Mouse (Mus musculus): ENCODE data around the gene Ctcfl. TPM values are rescaled to one million over a fixed set of nuclear protein-coding genes. Genes with fewer than 3 reads are reported as not detected.
A peak's percentile ranks its signal among the peaks of the same experiment; 100 is the strongest.
"Not testable (repeated sequence)": the region's sequence is repeated elsewhere in the genome, so short reads cannot be mapped to it uniquely, and the experiment has no call there.

The Ctcfl gene
- polyA plus RNA-seq, 1 experiment from 2014 or later, result not detected

DNA sequence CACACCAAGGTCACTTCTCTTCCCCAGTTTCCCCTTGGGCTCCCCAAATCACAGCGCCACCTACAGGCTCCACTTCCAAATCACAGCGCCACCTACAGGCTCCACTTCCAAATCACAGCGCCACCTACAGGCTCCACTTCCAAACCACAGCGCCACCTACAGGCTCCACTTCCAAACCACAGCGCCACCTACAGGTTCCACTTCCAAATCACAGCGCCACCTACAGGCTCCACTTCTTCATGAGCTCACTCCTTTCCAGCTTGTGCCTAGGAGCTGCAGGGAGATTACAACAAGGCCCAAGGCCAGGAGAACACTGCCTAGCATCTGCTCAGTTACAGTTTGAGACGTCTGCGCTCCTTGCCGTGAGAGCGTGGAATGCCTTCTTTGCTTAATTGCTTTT lies 22.0 kb downstream of the Ctcfl start:
- not testable (repeated sequence) for DNase-seq (ENCODE audit: low spot score); H3K4me2 ChIP-seq (ENCODE audit: low read length); ATAC-seq (replicated peaks; ENCODE audit: low FRiP score, low read depth); H3K4me1 ChIP-seq (replicated peaks; ENCODE audit: insufficient read depth, low read length); H3K4me3 ChIP-seq (replicated peaks; ENCODE audit: low read depth, low read length); H3K27ac ChIP-seq; H3K36me3 ChIP-seq (ENCODE audit: insufficient read depth, low read length); H3K9me3 ChIP-seq (replicated peaks; ENCODE audit: low read length); H3K27me3 ChIP-seq (ENCODE audit: insufficient read depth, low read length); H3K9ac ChIP-seq (ENCODE audit: low read depth, low read length)
- peak; percentile 91 for TF ChIP-seq CTCF (IDR thresholded peaks at IDR 0.05; ENCODE audit: low read depth)
- 87% methylated on average over 10 of the region's 10 CpGs for WGBS

DNA sequence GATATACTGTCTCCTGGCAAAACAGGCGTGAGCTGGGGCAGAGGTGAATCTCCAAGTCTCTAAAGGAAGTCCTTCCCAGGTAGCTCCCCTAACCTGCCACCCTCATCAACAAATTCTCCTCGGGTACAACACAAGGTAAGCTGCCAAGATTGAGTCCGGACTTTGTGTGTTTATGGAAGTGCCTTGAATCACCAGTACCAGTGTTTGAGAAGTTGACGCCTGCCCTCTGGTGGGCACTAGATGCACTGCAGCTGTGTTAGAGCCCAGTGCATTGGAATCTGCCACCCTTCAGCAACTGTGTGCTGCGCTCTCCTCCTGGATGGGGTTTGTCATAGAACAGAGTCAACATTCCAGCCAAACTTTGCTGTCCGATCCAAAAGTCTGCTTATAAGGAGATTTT lies 29.9 kb downstream of the Ctcfl start:
- peak; percentile 91 for DNase-seq (ENCODE audit: low spot score)
- ATAC-seq (replicated peaks; ENCODE audit: low FRiP score, low read depth), result peak; percentile 52

DNA sequence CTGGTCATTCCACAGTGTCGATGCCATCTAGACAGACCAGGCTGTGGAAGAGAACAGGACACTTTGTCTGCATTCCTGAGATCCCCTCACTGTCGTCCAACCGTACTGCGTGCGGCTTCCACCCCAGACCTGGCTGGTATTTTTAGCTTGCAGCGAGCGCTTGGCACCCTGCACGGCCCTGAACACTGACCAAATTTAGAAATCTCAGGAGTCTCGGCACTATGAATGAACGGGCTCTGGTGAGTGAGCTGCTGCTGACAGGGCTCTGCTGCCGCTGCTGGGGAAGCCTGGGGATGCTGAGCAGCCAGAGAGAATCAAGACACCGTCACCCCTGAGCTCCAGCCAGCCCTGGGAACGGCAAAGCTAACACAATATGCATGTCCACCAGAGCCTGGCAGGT lies 31.9 kb downstream of the Ctcfl start:
- H3K4me2 ChIP-seq (ENCODE audit: low read length), result no peak overlapping the region
- no peak overlapping the region for H3K27ac ChIP-seq
- H3K4me1 ChIP-seq (replicated peaks; ENCODE audit: insufficient read depth, low read length), result no peaks in the 10 kb centered on the region
- H3K9me3 ChIP-seq (replicated peaks; ENCODE audit: low read length), result no peaks in the 10 kb centered on the region
- no peak for TF ChIP-seq CTCF (IDR thresholded peaks at IDR 0.05; ENCODE audit: low read depth)
- no peak for ATAC-seq (replicated peaks; ENCODE audit: low FRiP score, low read depth)
- H3K9ac ChIP-seq (ENCODE audit: low read depth, low read length), result no peak overlapping the region
- WGBS, result 59% methylated on average over 13 of the region's 13 CpGs
- H3K36me3 ChIP-seq (ENCODE audit: insufficient read depth, low read length), result no peaks in the 10 kb centered on the region
- H3K27me3 ChIP-seq (ENCODE audit: insufficient read depth, low read length), result no peaks in the 10 kb centered on the region
- H3K4me3 ChIP-seq (replicated peaks; ENCODE audit: low read depth, low read length), result no peak overlapping the region
- DNase-seq (ENCODE audit: low spot score), result no peak

More for the DNA sequence above, 29.9 kb downstream of the Ctcfl start:
- Histone ChIP-seq H3K4me3 (replicated peaks; ENCODE audit: low read depth, low read length) (no peak overlapping the region), H3K4me2 (ENCODE audit: low read length) (no peak overlapping the region), H3K9me3 (replicated peaks; ENCODE audit: low read length) (no peaks in the 10 kb centered on the region), H3K36me3 (ENCODE audit: insufficient read depth, low read length) (no peaks in the 10 kb centered on the region), H3K9ac (ENCODE audit: low read depth, low read length) (no peak overlapping the region), H3K27me3 (ENCODE audit: insufficient read depth, low read length) (no peaks in the 10 kb centered on the region), H3K27ac (no peak overlapping the region), H3K4me1 (replicated peaks; ENCODE audit: insufficient read depth, low read length) (no peaks in the 10 kb centered on the region)
- TF ChIP-seq CTCF (IDR thresholded peaks at IDR 0.05; ENCODE audit: low read depth), result peak; percentile 97
- WGBS, result 15% methylated on average over 6 of the region's 6 CpGs

DNA sequence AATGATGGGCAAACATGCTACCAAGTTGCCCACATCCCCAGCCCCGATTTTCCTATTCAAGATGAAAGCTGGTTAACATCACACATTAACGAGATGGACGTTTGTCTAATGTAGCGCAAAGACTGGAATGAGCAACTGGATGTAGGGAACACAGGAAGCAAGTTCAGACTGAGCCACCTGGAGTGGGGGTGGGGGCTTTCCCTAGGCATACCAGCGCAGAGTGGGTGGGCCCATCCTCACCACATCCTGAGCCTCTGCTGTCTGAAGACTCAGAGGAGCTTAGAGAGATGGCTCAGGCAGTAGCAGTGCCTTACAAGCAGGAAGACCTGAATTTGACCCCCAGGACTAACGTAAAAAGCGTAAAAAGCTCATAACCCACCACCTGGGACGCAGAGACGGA lies 33.6 kb downstream of the Ctcfl start:
- 77% methylated on average over 9 of the region's 9 CpGs for WGBS
- H3K36me3 ChIP-seq (ENCODE audit: insufficient read depth, low read length), result no peaks in the 10 kb centered on the region
- H3K4me1 ChIP-seq (replicated peaks; ENCODE audit: insufficient read depth, low read length), result no peaks in the 10 kb centered on the region
- DNase-seq (ENCODE audit: low spot score) (no peak), ATAC-seq (replicated peaks; ENCODE audit: low FRiP score, low read depth) (no peak)
- H3K27ac ChIP-seq, result no peak overlapping the region
- H3K4me3 ChIP-seq (replicated peaks; ENCODE audit: low read depth, low read length), result no peak overlapping the region
- no peak overlapping the region for H3K4me2 ChIP-seq (ENCODE audit: low read length)
- no peak for TF ChIP-seq CTCF (IDR thresholded peaks at IDR 0.05; ENCODE audit: low read depth)
- no peaks in the 10 kb centered on the region for H3K27me3 ChIP-seq (ENCODE audit: insufficient read depth, low read length)
- H3K9me3 ChIP-seq (replicated peaks; ENCODE audit: low read length), result no peaks in the 10 kb centered on the region
- H3K9ac ChIP-seq (ENCODE audit: low read depth, low read length), result no peak overlapping the region

DNA sequence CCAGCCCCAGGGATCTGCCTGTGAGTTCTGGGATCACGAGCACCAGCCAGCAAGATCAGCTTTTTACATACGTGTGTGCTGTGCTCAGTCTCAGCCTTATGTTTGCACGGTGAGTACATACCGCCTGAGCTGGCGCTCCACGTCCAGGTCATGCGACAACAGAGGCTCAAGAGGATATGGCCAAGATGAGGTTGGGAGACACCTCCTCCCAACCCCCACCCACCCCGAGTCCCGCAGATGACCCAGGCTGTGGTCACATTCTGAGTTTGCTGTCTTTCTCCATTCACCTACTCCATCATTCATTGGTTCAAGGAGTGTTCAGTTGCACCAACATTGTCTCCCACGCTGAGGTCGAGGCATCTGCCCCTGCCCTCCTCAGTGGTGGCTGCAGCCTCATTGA lies 34.5 kb downstream of the Ctcfl start:
- H3K4me1 ChIP-seq (replicated peaks; ENCODE audit: insufficient read depth, low read length), result no peaks in the 10 kb centered on the region
- H3K9me3 ChIP-seq (replicated peaks; ENCODE audit: low read length), result no peaks in the 10 kb centered on the region
- no peak overlapping the region for H3K27ac ChIP-seq
- DNase-seq (ENCODE audit: low spot score) (no peak), ATAC-seq (replicated peaks; ENCODE audit: low FRiP score, low read depth) (no peak)
- WGBS, result 94% methylated on average over 11 of the region's 11 CpGs
- no peak overlapping the region for H3K9ac ChIP-seq (ENCODE audit: low read depth, low read length)
- no peaks in the 10 kb centered on the region for H3K27me3 ChIP-seq (ENCODE audit: insufficient read depth, low read length)
- H3K4me2 ChIP-seq (ENCODE audit: low read length), result no peak overlapping the region
- TF ChIP-seq CTCF (IDR thresholded peaks at IDR 0.05; ENCODE audit: low read depth), result no peak
- no peaks in the 10 kb centered on the region for H3K36me3 ChIP-seq (ENCODE audit: insufficient read depth, low read length)
- H3K4me3 ChIP-seq (replicated peaks; ENCODE audit: low read depth, low read length), result no peak overlapping the region

DNA sequence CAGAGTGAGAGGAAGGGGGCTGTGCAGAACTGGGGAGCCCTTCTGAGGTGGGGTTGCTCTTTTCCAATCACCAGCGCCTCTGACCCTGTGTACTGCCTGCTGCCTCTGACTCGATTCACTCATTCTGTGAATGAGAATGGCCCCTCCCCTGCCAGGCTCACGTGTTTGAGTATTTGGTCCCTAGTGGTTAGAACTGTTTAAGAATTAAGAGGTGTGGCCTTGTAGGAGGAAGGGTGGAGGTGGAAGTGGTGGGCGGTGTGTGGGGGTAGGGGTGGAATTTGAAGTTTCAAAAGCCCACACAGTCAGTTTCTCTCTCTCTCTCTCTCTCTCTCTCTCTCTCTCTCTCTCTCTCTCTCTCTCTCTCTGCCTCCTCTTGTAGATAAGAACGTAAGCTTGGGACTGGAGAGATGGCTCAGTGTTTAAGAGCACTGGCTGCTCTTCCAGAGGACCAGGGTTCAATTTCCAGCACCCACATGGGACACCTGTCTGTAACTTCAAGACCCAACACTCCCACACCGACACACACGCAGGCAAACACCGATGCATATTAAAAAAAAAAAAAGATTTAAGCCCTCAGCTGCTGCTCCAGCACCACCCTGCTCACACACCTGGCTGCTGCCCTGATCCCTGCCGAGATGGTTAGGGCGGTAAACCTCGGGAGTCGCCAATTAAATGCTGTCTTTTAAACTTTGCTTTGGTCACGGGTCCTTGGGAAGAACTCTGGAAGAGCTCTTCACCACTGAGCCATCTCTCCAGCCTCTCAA lies 35.4 kb downstream of the Ctcfl start:
- Histone ChIP-seq H3K4me1 (replicated peaks; ENCODE audit: insufficient read depth, low read length) (no peaks in the 10 kb centered on the region), H3K27me3 (ENCODE audit: insufficient read depth, low read length) (no peaks in the 10 kb centered on the region), H3K9ac (ENCODE audit: low read depth, low read length) (no peak overlapping the region), H3K4me3 (replicated peaks; ENCODE audit: low read depth, low read length) (no peak overlapping the region), H3K27ac (no peak overlapping the region), H3K4me2 (ENCODE audit: low read length) (peak overlapping the region; percentile 25), H3K36me3 (ENCODE audit: insufficient read depth, low read length) (no peaks in the 10 kb centered on the region), H3K9me3 (replicated peaks; ENCODE audit: low read length) (no peaks in the 10 kb centered on the region)
- peak; percentile 81 for DNase-seq (ENCODE audit: low spot score)
- 10% methylated on average over 13 of the region's 13 CpGs for WGBS
- ATAC-seq (replicated peaks; ENCODE audit: low FRiP score, low read depth), result peak; percentile 43; the same call in 1 of the 2 replicates
- TF ChIP-seq CTCF (IDR thresholded peaks at IDR 0.05; ENCODE audit: low read depth), result 0 out of 2 replicates have a peak, but pooled peaks have one; percentile 21

All from kidney, postnatal 0 days (tissue).